Mouse (Mus musculus) testis, adult 2 months (tissue): Measurements from ENCODE around the gene Knl1. TPM values are rescaled to one million over a fixed set of nuclear protein-coding genes. Genes with fewer than 3 reads are reported as not detected.

Experiments
- H3K27ac ChIP-seq: fragments of 200-500 bp; 2 replicates; pipeline ENCODE4 v1.5.1; 2012; ENCODE audit warnings: low read depth, low read length; ENCODE audit not compliant: control insufficient read depth, insufficient read depth
- H3K27me3 ChIP-seq: fragments of 200-500 bp; 2 replicates; pipeline ENCODE4 v1.6.1; 2012; ENCODE audit warnings: mild to moderate bottlenecking, low read length, moderate library complexity; ENCODE audit not compliant: control insufficient read depth, insufficient read depth
- H3K36me3 ChIP-seq: fragments of 200-500 bp; 2 replicates; pipeline ENCODE4 v1.6.1; 2012; ENCODE audit warnings: mild to moderate bottlenecking, low read length; ENCODE audit not compliant: control insufficient read depth, insufficient read depth
- H3K4me1 ChIP-seq: fragments of 200-500 bp; 2 replicates; pipeline ENCODE4 v1.6.1; 2012; ENCODE audit warnings: low read length; ENCODE audit not compliant: control insufficient read depth, insufficient read depth
- H3K4me3 ChIP-seq: fragments of 200-500 bp; 2 replicates; pipeline ENCODE4 v1.5.1; 2012; ENCODE audit warnings: low read depth, mild to moderate bottlenecking, low read length, moderate library complexity, mixed read lengths; ENCODE audit not compliant: control insufficient read depth
- CTCF ChIP-seq: fragments of 200-500 bp; IDR thresholded peaks from 2 replicates; pipeline ENCODE4 v1.5.1; 2012; ENCODE audit warnings: low read depth, mild to moderate bottlenecking, inconsistent platforms, low read length, moderate library complexity; ENCODE audit not compliant: control insufficient read depth, insufficient read depth, insufficient replicate concordance
- POLR2A ChIP-seq: fragments of 200-500 bp; IDR thresholded peaks from 2 replicates; pipeline ENCODE4 v1.6.1; 2012; ENCODE audit warnings: low read depth, mild to moderate bottlenecking, inconsistent platforms, low read length, moderate library complexity; ENCODE audit not compliant: control insufficient read depth
- polyA plus RNA-seq: library from polyadenylated mRNA; depleted of rRNA; stranded (reverse); fragments of >200 nt; gene quantifications from 2 replicates; pipeline ENCODE4 v1.2.3, GENCODE M21; 2012

The Knl1 gene
- polyA plus RNA-seq, 1 experiment, result 2.2 TPM

GRCm38 (mm10) chr2:119106583-119106982 is 59.7 kb downstream of the Knl1 start:
- H3K4me3 ChIP-seq, result no peak overlapping the region
- TF ChIP-seq CTCF, result no peak
- TF ChIP-seq POLR2A, result no peak
- H3K27me3 ChIP-seq, result no peaks in the 10 kb centered on the region
- no peaks in the 10 kb centered on the region for H3K4me1 ChIP-seq
- no peak overlapping the region for H3K27ac ChIP-seq
- H3K36me3 ChIP-seq, result no peaks in the 10 kb centered on the region

GRCm38 (mm10) chr2:119108554-119108953 is 61.6 kb downstream of the Knl1 start:
- Histone ChIP-seq H3K4me1 (no peaks in the 10 kb centered on the region), H3K4me3 (no peak overlapping the region), H3K27ac (no peak overlapping the region), H3K27me3 (no peaks in the 10 kb centered on the region), H3K36me3 (no peaks in the 10 kb centered on the region)
- no peak for TF ChIP-seq POLR2A
- no peak for TF ChIP-seq CTCF

- Histone ChIP-seq H3K4me1 (no peaks in the 10 kb centered on the region), H3K4me3 (no peak overlapping the region), H3K27me3 (no peaks in the 10 kb centered on the region), H3K27ac (no peak overlapping the region), H3K36me3 (no peaks in the 10 kb centered on the region)
- TF ChIP-seq POLR2A, result no peak
Observed at GRCm38 (mm10) chr2:119111060-119111459, 64.1 kb downstream of the Knl1 start.

- Histone ChIP-seq H3K4me1 (no peaks in the 10 kb centered on the region), H3K27ac (peak within 1 kb of the TSS; percentile 96), H3K4me3 (peak within 1 kb of the TSS; percentile 96), H3K27me3 (no peaks in the 10 kb centered on the region), H3K36me3 (no peaks in the 10 kb centered on the region)
- TF ChIP-seq CTCF (no peak), POLR2A (peak; percentile 56)
Observed at GRCm38 (mm10) chr2:119112438-119113112, 65.7 kb downstream of the Knl1 start, which contains the start of gene Rad51. TSS of gene Rad51 (plus strand) at chr2:119112793.

- no peaks in the 10 kb centered on the region for H3K36me3 ChIP-seq
- TF ChIP-seq POLR2A (no peak), CTCF (no peak)
- no peaks in the 10 kb centered on the region for H3K27me3 ChIP-seq
- H3K27ac ChIP-seq, result peak overlapping the region; percentile 75
- H3K4me1 ChIP-seq, result no peaks in the 10 kb centered on the region
- peak overlapping the region; percentile 96 for H3K4me3 ChIP-seq
Observed at GRCm38 (mm10) chr2:119113121-119113925, 66.4 kb downstream of the Knl1 start.

- H3K27ac ChIP-seq, result no peak overlapping the region
- peaks cover 8% of the 10 kb centered on the region for H3K36me3 ChIP-seq
- H3K27me3 ChIP-seq, result no peaks in the 10 kb centered on the region
- no peaks in the 10 kb centered on the region for H3K4me1 ChIP-seq
- TF ChIP-seq POLR2A, result no peak
- no peak for TF ChIP-seq CTCF
- H3K4me3 ChIP-seq, result no peak overlapping the region
Observed at GRCm38 (mm10) chr2:119136346-119136898, 89.5 kb downstream of the Knl1 start.

- H3K27me3 ChIP-seq, result no peaks in the 10 kb centered on the region
- H3K4me1 ChIP-seq, result no peaks in the 10 kb centered on the region
- peaks cover 10% of the 10 kb centered on the region for H3K36me3 ChIP-seq
- no peak overlapping the region for H3K27ac ChIP-seq
- no peak for TF ChIP-seq POLR2A
- TF ChIP-seq CTCF, result no peak
- no peak overlapping the region for H3K4me3 ChIP-seq
Observed at GRCm38 (mm10) chr2:119145199-119145598, 98.3 kb downstream of the Knl1 start.
